Mouse (Mus musculus) heart, embryonic 11.5 days (tissue): Measurements from ENCODE around the gene Slc19a3. TPM values are rescaled to one million over a fixed set of nuclear protein-coding genes. Genes with fewer than 3 reads are reported as not detected.
"Not testable (repeated sequence)": the region's sequence is repeated elsewhere in the genome, so short reads cannot be mapped to it uniquely, and the experiment has no call there.

Source experiments
- ATAC-seq: fragments of 200-750 bp; cut with Nextera tagmentation; replicated peaks from 2 replicates; pipeline ENCODE4 v1.8.0; 2017; ENCODE audit warnings: moderate library complexity; ENCODE audit not compliant: insufficient number of reproducible peaks, low FRiP score, low TSS enrichment
- H3K27ac ChIP-seq: fragments of 300-500 bp; sonication (generic); 2 replicates; pipeline ENCODE4 v1.5.1; 2014; ENCODE audit warnings: mild to moderate bottlenecking, low read depth, low read length
- H3K27me3 ChIP-seq: fragments of 300-500 bp; sonication (generic); 2 replicates; pipeline ENCODE4 v1.6.1; 2014; ENCODE audit warnings: mild to moderate bottlenecking, low read length, mixed read lengths; ENCODE audit not compliant: control insufficient read depth, insufficient read depth
- H3K36me3 ChIP-seq: fragments of 300-500 bp; sonication (generic); 2 replicates; pipeline ENCODE4 v1.6.1; 2014; ENCODE audit warnings: mild to moderate bottlenecking, low read length, moderate library complexity, mixed read lengths; ENCODE audit not compliant: control insufficient read depth, insufficient read depth
- H3K4me1 ChIP-seq: fragments of 300-500 bp; sonication (generic); 2 replicates; pipeline ENCODE4 v1.6.1; 2014; ENCODE audit warnings: low read length; ENCODE audit not compliant: control insufficient read depth, insufficient read depth
- H3K4me2 ChIP-seq: fragments of 300-500 bp; sonication (generic); 2 replicates; pipeline ENCODE4 v1.6.1; 2014; ENCODE audit warnings: mild to moderate bottlenecking, moderate library complexity
- H3K4me3 ChIP-seq: fragments of 300-500 bp; sonication (generic); 2 replicates; pipeline ENCODE4 v1.5.1; 2014; ENCODE audit warnings: low read depth, low read length
- H3K9ac ChIP-seq: fragments of 300-500 bp; sonication (generic); 2 replicates; pipeline ENCODE4 v1.6.1; 2014; ENCODE audit warnings: mild to moderate bottlenecking, low read depth, low read length, moderate library complexity
- H3K9me3 ChIP-seq: fragments of 300-500 bp; sonication (generic); replicated peaks from 2 replicates; pipeline ENCODE4 v1.6.1; 2016; ENCODE audit warnings: low read length; ENCODE audit not compliant: control insufficient read depth
- WGBS: fragments of 180-500 bp; shearing (Covaris S2); extraction: QIAGEN DNeasy Blood & Tissue Kit; methylation state at CpG from one replicate; pipeline ENCODE4 v1.1.7; 2014; ENCODE audit not compliant: insufficient replicate concordance; 5-methylcytosine and 5-hydroxymethylcytosine counted together
- polyA plus RNA-seq: library from polyadenylated mRNA; unstranded; fragments of >200 nt; fragmentation: Nextera tagmentation; extraction: Ambion mirVana; gene quantifications from 2 replicates; pipeline ENCODE4 v1.2.1, GENCODE M21; 2014

The Slc19a3 gene
- polyA plus RNA-seq, 1 experiment from 2014 or later = 1.7 TPM

GRCm38 (mm10) chr1:83032508-83032907 is 5.7 kb downstream of the Slc19a3 start:
- H3K9me3 ChIP-seq = no peaks in the 10 kb centered on the region
- H3K27ac ChIP-seq = no peak overlapping the region
- no peak overlapping the region for H3K4me3 ChIP-seq
- no peaks in the 10 kb centered on the region for H3K4me1 ChIP-seq
- no peaks in the 10 kb centered on the region for H3K36me3 ChIP-seq
- 78% methylated on average over 6 of the region's 6 CpGs for WGBS
- no peak overlapping the region for H3K4me2 ChIP-seq
- no peak overlapping the region for H3K9ac ChIP-seq
- ATAC-seq = no peak
- no peaks in the 10 kb centered on the region for H3K27me3 ChIP-seq

GRCm38 (mm10) chr1:83031950-83032349 is 6.3 kb downstream of the Slc19a3 start:
- Histone ChIP-seq H3K27ac (no peak overlapping the region), H3K4me2 (no peak overlapping the region), H3K4me1 (no peaks in the 10 kb centered on the region), H3K9ac (no peak overlapping the region), H3K4me3 (no peak overlapping the region), H3K27me3 (no peaks in the 10 kb centered on the region), H3K36me3 (no peaks in the 10 kb centered on the region), H3K9me3 (no peaks in the 10 kb centered on the region)
- no peak for ATAC-seq
- 57% methylated on average over 1 of the region's 1 CpGs for WGBS

DNA sequence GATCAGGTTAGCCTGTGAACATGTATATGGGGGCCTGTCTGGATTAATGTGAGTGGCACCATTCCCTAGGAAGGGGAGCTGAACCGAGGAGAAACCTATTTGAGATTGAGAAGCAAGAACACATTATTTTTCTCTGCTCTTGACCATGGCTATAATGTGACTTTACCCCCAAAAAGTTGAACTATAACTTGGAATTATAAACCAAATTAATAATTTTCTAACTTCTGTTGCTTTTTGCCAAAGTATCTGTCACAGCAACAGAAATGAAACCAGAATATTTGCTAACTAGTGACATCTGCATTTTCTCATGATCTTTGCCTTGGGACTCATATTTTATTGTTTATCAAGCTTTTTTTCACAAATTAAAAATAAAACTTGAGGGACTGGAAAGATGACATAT is 21.7 kb downstream of the Slc19a3 start:
- Histone ChIP-seq H3K36me3 (no peaks in the 10 kb centered on the region), H3K4me2 (no peak overlapping the region), H3K9ac (no peak overlapping the region), H3K27me3 (no peaks in the 10 kb centered on the region), H3K27ac (no peak overlapping the region), H3K4me1 (0 out of 2 replicates have a peak, but pooled peaks cover 3% of the 10 kb centered on the region), H3K4me3 (no peak overlapping the region), H3K9me3 (no peaks in the 10 kb centered on the region)
- WGBS = 74% methylated on average over 1 of the region's 1 CpGs
- no peak for ATAC-seq

DNA sequence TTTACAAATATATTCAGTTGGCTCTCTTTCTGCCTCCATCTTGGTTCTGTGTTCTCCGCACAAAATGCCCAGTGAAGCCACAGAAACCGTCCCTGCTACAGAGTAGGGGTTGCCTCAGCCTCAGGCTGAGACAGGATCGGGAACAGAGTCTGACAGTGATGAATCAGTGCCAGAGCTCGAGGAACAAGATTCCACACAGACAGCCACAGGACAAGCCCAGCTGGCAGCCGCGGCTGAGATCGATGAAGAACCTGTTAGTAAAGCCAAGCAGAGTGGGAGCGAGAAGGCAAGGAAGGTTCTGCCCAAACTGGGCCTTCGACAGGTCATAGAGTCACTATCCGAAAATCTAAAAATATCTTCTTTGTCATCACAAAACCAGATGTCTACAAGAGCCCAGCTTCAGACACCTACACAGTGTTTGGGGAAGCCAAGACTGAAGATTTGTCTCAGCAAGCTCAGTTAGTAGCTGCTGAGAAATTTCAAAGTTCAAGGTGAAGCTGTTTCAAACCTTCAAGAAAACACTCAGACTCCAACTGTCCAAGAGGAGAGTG is 22.8 kb downstream of the Slc19a3 start:
- no peaks in the 10 kb centered on the region for H3K4me1 ChIP-seq
- H3K27ac ChIP-seq = no peak overlapping the region
- no peaks in the 10 kb centered on the region for H3K27me3 ChIP-seq
- 49% methylated on average over 10 of the region's 10 CpGs for WGBS
- no peak overlapping the region for H3K4me2 ChIP-seq
- no peak overlapping the region for H3K4me3 ChIP-seq
- H3K36me3 ChIP-seq = no peaks in the 10 kb centered on the region
- H3K9ac ChIP-seq = no peak overlapping the region
- no peak for ATAC-seq
- H3K9me3 ChIP-seq = no peaks in the 10 kb centered on the region

GRCm38 (mm10) chr1:83014477-83014876 is 23.8 kb downstream of the Slc19a3 start:
- no peak overlapping the region for H3K4me2 ChIP-seq
- ATAC-seq = no peak
- 85% methylated on average over 3 of the region's 3 CpGs for WGBS
- H3K36me3 ChIP-seq = no peaks in the 10 kb centered on the region
- H3K27ac ChIP-seq = no peak overlapping the region
- no peaks in the 10 kb centered on the region for H3K9me3 ChIP-seq
- H3K4me3 ChIP-seq = no peak overlapping the region
- no peaks in the 10 kb centered on the region for H3K27me3 ChIP-seq
- no peaks in the 10 kb centered on the region for H3K4me1 ChIP-seq
- H3K9ac ChIP-seq = no peak overlapping the region

DNA sequence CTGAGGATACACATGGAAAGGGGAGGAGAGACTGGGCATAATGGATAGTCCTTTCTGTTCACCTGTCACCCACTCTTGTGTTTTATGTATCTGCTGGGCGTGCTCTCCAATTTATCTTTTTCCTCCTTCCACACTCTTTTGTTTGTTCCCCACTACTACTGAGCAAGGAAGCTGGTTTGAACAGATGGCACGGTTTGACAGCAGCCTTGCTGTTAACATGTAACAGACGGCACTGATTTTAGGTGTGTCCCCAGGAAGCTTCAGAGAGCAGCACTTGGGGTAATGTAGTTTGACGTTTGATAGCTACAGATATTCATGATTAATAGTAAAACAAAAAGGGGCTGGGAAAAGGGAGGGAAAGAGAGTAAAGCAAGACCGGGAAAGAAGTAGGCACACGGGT is 30.8 kb downstream of the Slc19a3 start:
- H3K27me3 ChIP-seq = no peaks in the 10 kb centered on the region
- ATAC-seq = no peak
- no peak overlapping the region for H3K27ac ChIP-seq
- H3K9me3 ChIP-seq = no peaks in the 10 kb centered on the region
- 67% methylated on average over 6 of the region's 6 CpGs for WGBS
- H3K36me3 ChIP-seq = no peaks in the 10 kb centered on the region
- peaks cover 7% of the 10 kb centered on the region; the same call in 1 of the 2 replicates for H3K4me1 ChIP-seq
- no peak overlapping the region for H3K4me2 ChIP-seq
- H3K9ac ChIP-seq = no peak overlapping the region
- no peak overlapping the region for H3K4me3 ChIP-seq

DNA sequence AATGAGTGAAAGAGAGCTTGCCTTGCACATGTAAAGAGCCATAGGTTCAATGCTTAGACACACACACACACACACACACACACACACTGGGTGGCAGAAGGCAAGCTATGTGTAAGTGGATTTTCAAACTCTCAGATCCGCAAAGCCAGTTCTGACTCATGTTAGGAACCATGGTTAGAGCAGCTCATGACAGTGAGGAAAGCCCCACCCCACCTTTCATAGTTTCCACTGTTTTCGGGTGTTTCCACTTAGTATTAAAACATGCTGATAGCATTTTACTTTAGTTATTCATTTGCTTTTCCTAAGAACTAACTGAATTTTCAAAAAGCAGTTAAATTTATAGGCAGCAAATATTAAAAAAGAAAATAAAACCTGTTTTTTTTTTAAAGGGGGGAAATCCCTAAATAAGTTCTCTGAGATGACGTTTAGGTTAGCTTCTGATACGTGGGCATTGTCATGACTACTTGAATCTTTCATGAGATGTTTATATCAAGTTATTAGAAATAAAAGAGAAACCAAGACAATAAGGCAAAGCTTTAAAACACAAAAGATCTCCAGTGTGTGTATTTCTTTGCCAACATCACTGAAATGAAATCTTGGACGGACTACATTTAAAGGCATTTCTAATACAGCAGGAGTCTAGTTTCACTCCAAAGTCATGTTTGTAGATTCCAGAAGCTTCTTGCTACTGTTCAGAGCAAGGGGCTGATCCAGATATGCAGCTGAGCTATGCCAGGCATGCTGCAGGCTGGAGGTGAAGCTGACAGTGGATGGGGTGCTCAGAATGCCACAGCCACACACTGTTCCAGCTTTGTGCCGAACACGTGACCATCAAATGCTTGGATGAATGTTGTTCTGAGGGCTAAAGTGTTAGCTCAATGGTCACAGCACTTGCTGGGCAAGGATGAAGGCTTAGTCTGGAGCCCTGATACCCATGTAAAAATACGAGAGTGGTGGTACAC is 31.7 kb downstream of the Slc19a3 start:
- Histone ChIP-seq H3K4me1 (peaks cover 7% of the 10 kb centered on the region; the same call in 1 of the 2 replicates), H3K36me3 (no peaks in the 10 kb centered on the region), H3K4me3 (no peak overlapping the region), H3K27me3 (no peaks in the 10 kb centered on the region), H3K4me2 (no peak overlapping the region), H3K27ac (no peak overlapping the region), H3K9ac (no peak overlapping the region), H3K9me3 (no peaks in the 10 kb centered on the region)
- ATAC-seq = no peak
- WGBS = 62% methylated on average over 8 of the region's 8 CpGs

DNA sequence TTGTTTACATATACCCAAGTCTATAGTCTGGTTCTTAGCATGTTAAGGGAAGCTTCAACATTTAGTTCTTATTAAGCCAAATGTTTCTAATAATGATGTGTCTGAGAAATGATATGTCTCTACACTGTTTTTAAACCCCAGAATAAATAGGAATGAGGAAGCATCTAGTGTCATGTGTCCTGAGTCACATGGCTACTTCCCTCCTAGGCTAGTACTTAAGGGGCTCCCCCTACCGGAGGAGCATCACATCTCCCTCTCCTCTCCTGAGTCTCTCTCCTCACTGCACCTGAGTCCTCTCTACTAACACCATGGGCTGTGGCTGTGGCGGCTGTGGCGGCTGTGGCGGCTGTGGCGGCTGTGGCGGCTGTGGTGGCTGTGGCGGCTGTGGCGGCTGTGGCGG is 37.9 kb downstream of the Slc19a3 start, which contains the start of gene Gm47959:
Gene Gm47959 (plus strand): TSS at position 243 of the 400 bp plus-strand sequence.
- WGBS = 87% methylated on average over 8 of the region's 9 CpGs
- H3K27me3 ChIP-seq, H3K27ac ChIP-seq, ATAC-seq, H3K4me1 ChIP-seq, H3K4me2 ChIP-seq, H3K4me3 ChIP-seq, H3K9me3 ChIP-seq, H3K36me3 ChIP-seq, H3K9ac ChIP-seq: not testable (repeated sequence)
